Mouse (Mus musculus) lung, postnatal 0 days (tissue): ENCODE data around the gene F7. TPM values are rescaled to one million over a fixed set of nuclear protein-coding genes. Genes with fewer than 3 reads are reported as not detected.
A peak's percentile ranks its signal among the peaks of the same experiment; 100 is the strongest.

Experiments
- ATAC-seq: fragments of 200-750 bp; cut with Nextera tagmentation; 2 replicates; pipeline ENCODE4 v1.8.0; 2017; ENCODE audit warnings: moderate library complexity
- DNase-seq: peaks from one replicate; pipeline ENCODE4 v3.0.0-alpha.2; 2016; ENCODE audit warnings: low spot score
- H3K27ac ChIP-seq: fragments of 300-500 bp; sonication (generic); 2 replicates; pipeline ENCODE4 v1.5.1; 2014; ENCODE audit warnings: antibody characterized with exemption, mild to moderate bottlenecking, low read length, mixed read lengths
- H3K27me3 ChIP-seq: fragments of 300-500 bp; sonication (generic); replicated peaks from 2 replicates; pipeline ENCODE4 v1.6.1; 2014; ENCODE audit warnings: low read length, mixed read lengths; ENCODE audit not compliant: insufficient read depth
- H3K36me3 ChIP-seq: fragments of 300-500 bp; sonication (generic); 2 replicates; pipeline ENCODE4 v1.6.1; 2014; ENCODE audit warnings: low read length, mixed read lengths; ENCODE audit not compliant: insufficient read depth
- H3K4me1 ChIP-seq: fragments of 300-500 bp; sonication (generic); 2 replicates; pipeline ENCODE4 v1.6.1; 2014; ENCODE audit warnings: antibody characterized with exemption, low read depth, low read length, mixed read lengths; ENCODE audit not compliant: insufficient read depth
- H3K4me2 ChIP-seq: fragments of 300-500 bp; sonication (generic); replicated peaks from 2 replicates; pipeline ENCODE4 v1.6.1; 2014; ENCODE audit warnings: low read depth, mild to moderate bottlenecking, low read length, moderate library complexity, mixed read lengths
- H3K4me3 ChIP-seq: fragments of 300-500 bp; sonication (generic); 2 replicates; pipeline ENCODE4 v1.5.1; 2014; ENCODE audit warnings: low read depth, low read length
- H3K9ac ChIP-seq: fragments of 300-500 bp; sonication (generic); replicated peaks from 2 replicates; pipeline ENCODE4 v1.6.1; 2014; ENCODE audit warnings: low read depth, mild to moderate bottlenecking
- H3K9me3 ChIP-seq: fragments of 300-500 bp; sonication (generic); 2 replicates; pipeline ENCODE4 v1.6.1; 2016; ENCODE audit warnings: low read length, mixed read lengths
- CTCF ChIP-seq: IDR thresholded peaks from 2 replicates; pipeline ENCODE4 v1.5.1; 2016; ENCODE audit warnings: antibody characterized with exemption, mild to moderate bottlenecking
- EP300 ChIP-seq: IDR thresholded peaks from 2 replicates; pipeline ENCODE4 v1.6.1; 2016; ENCODE audit warnings: antibody characterized with exemption, mild to moderate bottlenecking, control low read depth
- WGBS: fragments of 180-500 bp; shearing (Covaris S2); extraction: QIAGEN DNeasy Blood & Tissue Kit; methylation state at CpG from one replicate; pipeline ENCODE4 v1.1.7; 2014; 5-methylcytosine and 5-hydroxymethylcytosine counted together
- polyA plus RNA-seq: library from polyadenylated mRNA; unstranded; fragments of >200 nt; fragmentation: Nextera tagmentation; extraction: Ambion mirVana; gene quantifications from 2 replicates; pipeline ENCODE4 v1.2.1, GENCODE M21; 2015

Gene F7
- polyA plus RNA-seq, 1 experiment from 2014 or later: 5.0 TPM

GRCm38 (mm10) chr8:12983681-12984467 lies 42.0 kb upstream of the F7 start:
- H3K36me3 ChIP-seq: no peaks in the 10 kb centered on the region
- H3K4me2 ChIP-seq: no peak overlapping the region
- H3K4me1 ChIP-seq: no peaks in the 10 kb centered on the region
- 80% methylated on average over 18 of the region's 18 CpGs for WGBS
- H3K4me3 ChIP-seq: no peak overlapping the region
- H3K27me3 ChIP-seq: no peaks in the 10 kb centered on the region
- H3K9ac ChIP-seq: no peak overlapping the region
- no peaks in the 10 kb centered on the region for H3K9me3 ChIP-seq
- no peak for TF ChIP-seq EP300
- peak; percentile 34; the same call in 1 of the 2 replicates for TF ChIP-seq CTCF
- ATAC-seq: peak; percentile 84
- peak; percentile 85 for DNase-seq
- no peak overlapping the region for H3K27ac ChIP-seq

GRCm38 (mm10) chr8:12984601-12985243 lies 41.1 kb upstream of the F7 start:
- ATAC-seq: no peak
- 85% methylated on average over 17 of the region's 17 CpGs for WGBS
- Histone ChIP-seq H3K27ac (no peak overlapping the region), H3K9me3 (no peaks in the 10 kb centered on the region), H3K4me2 (no peak overlapping the region), H3K36me3 (no peaks in the 10 kb centered on the region), H3K27me3 (no peaks in the 10 kb centered on the region), H3K4me1 (no peaks in the 10 kb centered on the region), H3K9ac (no peak overlapping the region), H3K4me3 (no peak overlapping the region)
- DNase-seq: no peak
- TF ChIP-seq EP300 (no peak), CTCF (no peak)

- Histone ChIP-seq H3K4me3 (no peak overlapping the region), H3K27ac (no peak overlapping the region), H3K4me2 (no peak overlapping the region), H3K9ac (no peak overlapping the region), H3K4me1 (no peaks in the 10 kb centered on the region), H3K27me3 (no peaks in the 10 kb centered on the region), H3K9me3 (no peaks in the 10 kb centered on the region), H3K36me3 (no peaks in the 10 kb centered on the region)
- ATAC-seq (no peak), DNase-seq (no peak)
- WGBS: 87% methylated on average over 13 of the region's 13 CpGs
- no peak for TF ChIP-seq EP300
- TF ChIP-seq CTCF: no peak
Observed at GRCm38 (mm10) chr8:12985259-12985658, 40.6 kb upstream of the F7 start.

GRCm38 (mm10) chr8:12987571-12987970 lies 38.3 kb upstream of the F7 start:
- Histone ChIP-seq H3K27ac (no peak overlapping the region), H3K27me3 (no peaks in the 10 kb centered on the region), H3K9ac (no peak overlapping the region), H3K4me3 (no peak overlapping the region), H3K4me2 (no peak overlapping the region), H3K4me1 (no peaks in the 10 kb centered on the region), H3K9me3 (no peaks in the 10 kb centered on the region), H3K36me3 (no peaks in the 10 kb centered on the region)
- WGBS: 76% methylated on average over 8 of the region's 8 CpGs
- TF ChIP-seq EP300 (no peak), CTCF (no peak)
- no peak for ATAC-seq
- DNase-seq: no peak

- H3K4me3 ChIP-seq: no peak overlapping the region
- WGBS: 76% methylated on average over 13 of the region's 13 CpGs
- H3K27me3 ChIP-seq: no peaks in the 10 kb centered on the region
- no peak for TF ChIP-seq EP300
- TF ChIP-seq CTCF: peak; percentile 62
- H3K4me2 ChIP-seq: no peak overlapping the region
- H3K27ac ChIP-seq: no peak overlapping the region
- H3K9me3 ChIP-seq: no peaks in the 10 kb centered on the region
- DNase-seq (no peak), ATAC-seq (no peak)
- H3K4me1 ChIP-seq: no peaks in the 10 kb centered on the region
- H3K9ac ChIP-seq: no peak overlapping the region
- no peaks in the 10 kb centered on the region for H3K36me3 ChIP-seq
Observed at GRCm38 (mm10) chr8:12988722-12989430, 37.0 kb upstream of the F7 start.

GRCm38 (mm10) chr8:12991411-12991810 lies 34.4 kb upstream of the F7 start:
- Histone ChIP-seq H3K4me3 (no peak overlapping the region), H3K27ac (no peak overlapping the region), H3K4me2 (no peak overlapping the region), H3K27me3 (no peaks in the 10 kb centered on the region), H3K36me3 (no peaks in the 10 kb centered on the region), H3K9ac (no peak overlapping the region), H3K9me3 (no peaks in the 10 kb centered on the region), H3K4me1 (peaks cover 2% of the 10 kb centered on the region; the same call in 1 of the 2 replicates)
- ATAC-seq (no peak), DNase-seq (no peak)
- TF ChIP-seq CTCF: no peak
- no peak for TF ChIP-seq EP300
- 66% methylated on average over 10 of the region's 10 CpGs for WGBS
